Mouse (Mus musculus) myocyte (in vitro differentiated cells): ENCODE measurements at regions not wholly inside any gene's neighbourhood (a gene's known extent, or its start where the extent isn't known, plus 50 kb on each side); places are given as distances from the start of the nearest gene placed in this dataset.

ENCODE experiments used
- E2F4 ChIP-seq: IDR thresholded peaks from one replicate; pipeline ENCODE4 v1.6.1; 2011; ENCODE audit warnings: mild to moderate bottlenecking, control low read depth, moderate library complexity; ENCODE audit not compliant: insufficient read depth
- POLR2A ChIP-seq: IDR thresholded peaks from one replicate; pipeline ENCODE4 v1.6.1; 2011; ENCODE audit warnings: low read depth, mild to moderate bottlenecking, control low read depth, moderate library complexity; ENCODE audit not compliant: insufficient read length
- SRF ChIP-seq: IDR thresholded peaks from one replicate; pipeline ENCODE4 v1.6.1; 2011; ENCODE audit warnings: low read depth; ENCODE audit not compliant: control insufficient read depth, insufficient read length

DNA sequence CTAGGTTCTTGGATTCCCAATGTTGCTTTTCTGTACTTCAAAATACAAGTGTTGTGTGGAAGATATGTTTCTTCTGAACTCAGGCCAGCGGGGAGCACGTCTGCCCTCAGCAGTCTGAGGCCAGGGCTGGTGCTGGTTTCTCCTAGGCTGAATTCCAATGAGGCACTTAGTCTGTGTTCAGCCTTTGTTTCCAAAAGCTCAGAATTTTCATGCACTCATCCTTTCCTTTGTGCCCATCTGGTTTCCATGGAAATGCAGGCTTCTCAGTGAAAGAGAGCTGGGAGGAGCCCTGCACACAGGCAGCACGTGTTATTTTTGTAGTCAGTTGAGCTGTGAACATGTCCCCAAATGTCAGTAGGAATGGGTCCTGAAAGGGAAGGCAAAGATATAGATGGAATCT lies 846.6 kb downstream of the Basp1 start:
- no peak for TF ChIP-seq POLR2A
- TF ChIP-seq E2F4, result no peak
- TF ChIP-seq SRF, result no peak
